Mouse (Mus musculus): ENCODE measurements at regions not wholly inside any gene's neighbourhood (a gene's known extent, or its start where the extent isn't known, plus 50 kb on each side); places are given as distances from the start of the nearest gene placed in this dataset.

- DNase-seq (ENCODE audit: inconsistent age in 2 of 2, low spot score in 1 of 2) = no peak
Measured at GRCm38 (mm10) chr9:22937686-22938391, 285.0 kb upstream of the Bmper start.

- DNase-seq (ENCODE audit: inconsistent age in 2 of 2, low spot score in 1 of 2) = no peak
Measured at GRCm38 (mm10) chr9:22944992-22945391, 277.9 kb upstream of the Bmper start.

- DNase-seq (ENCODE audit: inconsistent age in 2 of 2, low spot score in 1 of 2) = peak in 1 of 2 experiments; percentile 41
Measured at GRCm38 (mm10) chr9:22945426-22945955, 277.4 kb upstream of the Bmper start.

- no peak for DNase-seq (ENCODE audit: inconsistent age in 2 of 2, low spot score in 1 of 2)
Measured at GRCm38 (mm10) chr9:22952571-22953442, 270.1 kb upstream of the Bmper start.

- peak in 1 of 2 experiments; percentile 21 for DNase-seq (ENCODE audit: inconsistent age in 2 of 2, low spot score in 1 of 2)
Measured at GRCm38 (mm10) chr9:22962269-22962815, 260.5 kb upstream of the Bmper start.

- no peak for DNase-seq (ENCODE audit: inconsistent age in 2 of 2, low spot score in 1 of 2)
Measured at GRCm38 (mm10) chr9:22971312-22971711, 251.6 kb upstream of the Bmper start.

GRCm38 (mm10) chr9:22976748-22977147, 246.1 kb upstream of the Bmper start:
- no peak for DNase-seq (ENCODE audit: inconsistent age in 2 of 2, low spot score in 1 of 2)

GRCm38 (mm10) chr9:22979627-22980026, 243.2 kb upstream of the Bmper start:
- no peak for DNase-seq (ENCODE audit: inconsistent age in 2 of 2, low spot score in 1 of 2)

GRCm38 (mm10) chr9:22989508-22989907, 233.4 kb upstream of the Bmper start:
- no peak for DNase-seq (ENCODE audit: inconsistent age in 2 of 2, low spot score in 1 of 2)

- no peak for DNase-seq (ENCODE audit: inconsistent age in 2 of 2, low spot score in 1 of 2)
Measured at GRCm38 (mm10) chr9:22993531-22993930, 229.3 kb upstream of the Bmper start.

GRCm38 (mm10) chr9:22995564-22995963, 227.3 kb upstream of the Bmper start:
- DNase-seq (ENCODE audit: inconsistent age in 2 of 2, low spot score in 1 of 2) = no peak

GRCm38 (mm10) chr9:22998306-22998705, 224.6 kb upstream of the Bmper start:
- no peak for DNase-seq (ENCODE audit: inconsistent age in 2 of 2, low spot score in 1 of 2)

GRCm38 (mm10) chr9:22999181-22999580, 223.7 kb upstream of the Bmper start:
- DNase-seq (ENCODE audit: inconsistent age in 2 of 2, low spot score in 1 of 2) = no peak

GRCm38 (mm10) chr9:23000200-23000599, 222.7 kb upstream of the Bmper start:
- no peak for DNase-seq (ENCODE audit: inconsistent age in 2 of 2, low spot score in 1 of 2)

GRCm38 (mm10) chr9:23003195-23004061, 219.4 kb upstream of the Bmper start:
- DNase-seq (ENCODE audit: inconsistent age in 2 of 2, low spot score in 1 of 2) = no peak

- DNase-seq (ENCODE audit: inconsistent age in 2 of 2, low spot score in 1 of 2) = no peak
Measured at GRCm38 (mm10) chr9:23005005-23005404, 217.9 kb upstream of the Bmper start.

GRCm38 (mm10) chr9:23009462-23010183, 213.3 kb upstream of the Bmper start:
- no peak for DNase-seq (ENCODE audit: inconsistent age in 2 of 2, low spot score in 1 of 2)

- DNase-seq (ENCODE audit: inconsistent age in 2 of 2, low spot score in 1 of 2) = no peak
Measured at GRCm38 (mm10) chr9:23011316-23011959, 211.4 kb upstream of the Bmper start.

- no peak for DNase-seq (ENCODE audit: inconsistent age in 2 of 2, low spot score in 1 of 2)
Measured at GRCm38 (mm10) chr9:23012130-23012529, 210.7 kb upstream of the Bmper start.

- DNase-seq (ENCODE audit: inconsistent age in 2 of 2, low spot score in 1 of 2) = no peak
Measured at GRCm38 (mm10) chr9:23016733-23017132, 206.1 kb upstream of the Bmper start.
